Mouse (Mus musculus): Measurements from ENCODE around the gene Szrd1. TPM values are rescaled to one million over a fixed set of nuclear protein-coding genes. Genes with fewer than 3 reads are reported as not detected.

Gene Szrd1
- total RNA-seq, 2 experiments from 2014 or later: 141 to 150 TPM

- no peak for DNase-seq
These were observed 65.5 kb downstream of the Szrd1 start for GRCm38 (mm10) chr4:141074109-141074508.

GRCm38 (mm10) chr4:141073661-141074060 lies 65.9 kb downstream of the Szrd1 start:
- intact Hi-C loops (cut with DNase I): no loop called here
- peak; percentile 56 to 72 for DNase-seq

More at GRCm38 (mm10) chr4:141074109-141074508, 65.5 kb downstream of the Szrd1 start:
- intact Hi-C loops (cut with DNase I): no loop called here

- intact Hi-C loops (cut with DNase I): no loop called here
- DNase-seq: no peak
These were observed 67.1 kb downstream of the Szrd1 start for GRCm38 (mm10) chr4:141072502-141072901.

- DNase-seq: no peak
- intact Hi-C loops (cut with DNase I): no loop called here
These were observed 69.8 kb downstream of the Szrd1 start for GRCm38 (mm10) chr4:141069731-141070130.

GRCm38 (mm10) chr4:141068655-141069054 lies 70.9 kb downstream of the Szrd1 start:
- DNase-seq: no peak
- intact Hi-C loops (cut with DNase I): no loop called here

GRCm38 (mm10) chr4:141067516-141068046 lies 72.0 kb downstream of the Szrd1 start:
- intact Hi-C loops (cut with DNase I): no loop called here
- DNase-seq: no peak

- no peak for DNase-seq
- intact Hi-C loops (cut with DNase I): no loop called here
These were observed 72.7 kb downstream of the Szrd1 start for GRCm38 (mm10) chr4:141066709-141067515.

GRCm38 (mm10) chr4:141065123-141065522 lies 74.5 kb downstream of the Szrd1 start:
- DNase-seq: peak; percentile 56 to 68
- intact Hi-C loops (cut with DNase I): no loop called here

GRCm38 (mm10) chr4:141064104-141064659 lies 75.4 kb downstream of the Szrd1 start:
- no peak for DNase-seq
- intact Hi-C loops (cut with DNase I): no loop called here

Other genes starting within 250 kb of the Szrd1 start
- gene Padi2, start 233.4 kb downstream of the Szrd1 start, total RNA-seq (2021): 100 to 1,000 TPM; 105 to 170 TPM
- 100 to 1,000 TPM; 568 to 650 TPM for gene Sdhb, start 178.6 kb downstream of the Szrd1 start, total RNA-seq (2021)
- gene Atp13a2, start 152.9 kb downstream of the Szrd1 start, total RNA-seq (2021): 10 to 100 TPM; 16.6 to 17.5 TPM
- gene Mfap2, start 129.4 kb downstream of the Szrd1 start, total RNA-seq (2021): 1 to 10 TPM; 6.2 to 7.4 TPM
- 1 to 10 TPM; 1.7 to 2.0 TPM for gene Crocc, start 79.2 kb downstream of the Szrd1 start, total RNA-seq (2021)
- gene Necap2, start 61.4 kb downstream of the Szrd1 start, total RNA-seq (2021): 10 to 100 TPM; 13.3 to 15.3 TPM
- not detected for gene Spata21, start 51.4 kb downstream of the Szrd1 start, total RNA-seq (2021)
- 1 to 10 TPM; 8.8 to 9.8 TPM for gene Fbxo42, start 8.1 kb upstream of the Szrd1 start, total RNA-seq (2021)
- gene Rsg1, start 74.2 kb upstream of the Szrd1 start, total RNA-seq (2021): not detected
- under 1 TPM; 0.26 to 0.69 TPM for gene Arhgef19, start 99.7 kb upstream of the Szrd1 start, total RNA-seq (2021)
- gene Epha2, start 161.5 kb upstream of the Szrd1 start, total RNA-seq (2021): 1 to 10 TPM; 2.4 to 2.6 TPM
- gene Fam131c, start 228.4 kb upstream of the Szrd1 start, total RNA-seq (2021): under 1 TPM; 0.18 to 0.22 TPM

All from gastrocnemius, postnatal 36 days (tissue).